Mouse (Mus musculus): ENCODE measurements around the gene Nxpe4. TPM values are rescaled to one million over a fixed set of nuclear protein-coding genes. Genes with fewer than 3 reads are reported as not detected.
"Not testable (repeated sequence)": the region's sequence is repeated elsewhere in the genome, so short reads cannot be mapped to it uniquely, and the experiment has no call there.

Gene Nxpe4
- total RNA-seq, 2 experiments from 2014 or later, result 1.7 to 4.5 TPM

DNA sequence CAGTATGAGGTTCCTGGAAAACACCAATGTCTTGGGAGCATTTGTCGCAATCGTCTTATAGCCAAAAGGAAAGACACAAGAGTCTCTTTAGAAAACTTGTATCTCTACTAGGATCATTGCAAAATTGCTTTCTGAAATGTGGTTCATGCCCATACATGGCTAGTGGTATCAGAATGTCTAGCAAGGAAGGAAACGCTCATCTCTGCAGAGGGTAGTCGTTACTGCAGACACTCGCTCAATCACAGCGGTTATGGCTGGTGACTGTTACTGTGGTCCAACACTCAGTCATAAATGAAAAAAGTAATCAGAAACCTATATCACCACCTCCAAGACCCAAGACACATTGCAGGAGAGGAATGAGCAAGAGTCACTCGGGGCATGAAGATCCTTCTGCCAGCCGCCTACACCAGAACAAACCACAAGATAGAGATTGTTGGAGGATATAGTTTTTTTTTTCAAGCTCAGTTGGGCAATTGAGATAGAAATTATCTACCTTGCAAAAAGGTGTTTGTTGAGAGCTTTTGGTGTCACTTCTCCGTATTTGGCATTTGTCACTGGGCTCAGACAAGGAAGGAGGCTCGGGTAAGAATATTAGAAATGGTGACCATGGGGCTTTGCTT, 241.9 kb downstream of the Nxpe4 start:
- ATAC-seq (replicated peaks; ENCODE audit: poor library complexity), result peak; percentile 94

GRCm38 (mm10) chr9:48404687-48405086, 242.9 kb downstream of the Nxpe4 start:
- ATAC-seq (replicated peaks; ENCODE audit: poor library complexity), result no peak

DNA sequence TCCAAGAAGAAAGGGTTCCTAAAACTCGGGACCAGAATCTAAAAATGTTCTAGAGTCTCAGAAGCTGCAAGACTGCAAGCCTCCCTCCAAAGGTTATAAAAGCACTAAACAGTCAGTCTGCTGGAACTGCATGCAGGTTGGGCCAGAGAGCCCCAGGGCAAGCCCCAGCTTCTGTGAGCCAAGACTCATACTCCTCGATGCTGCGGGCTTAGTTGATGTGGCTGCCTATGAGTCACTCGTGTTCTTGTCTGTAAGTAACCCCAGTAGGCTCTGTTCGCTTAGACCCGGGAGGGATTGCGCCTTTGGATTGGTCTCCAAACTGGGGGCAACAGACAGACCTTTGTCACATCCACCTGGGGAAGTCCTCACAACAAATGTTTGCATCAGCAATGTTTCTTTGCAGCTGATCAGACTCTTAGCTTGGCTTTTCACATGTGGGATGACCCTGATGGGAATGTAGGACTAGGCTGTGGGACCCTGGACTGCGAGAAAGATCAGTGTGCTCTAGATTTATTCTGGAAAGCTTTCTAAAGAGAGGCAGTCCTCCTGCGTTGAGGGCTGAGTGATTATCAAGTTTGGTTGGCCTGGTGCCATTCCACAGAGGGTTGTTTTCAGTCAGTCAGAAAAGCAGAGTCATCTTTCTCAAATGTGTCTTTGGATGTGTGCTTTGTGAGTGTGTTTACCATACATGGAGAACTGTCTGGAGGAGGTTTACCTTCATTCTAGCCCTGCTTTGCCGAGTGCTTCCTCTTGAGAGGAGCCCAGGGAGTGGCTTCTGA, 245.9 kb downstream of the Nxpe4 start:
- no peak for ATAC-seq (replicated peaks; ENCODE audit: poor library complexity)

GRCm38 (mm10) chr9:48410217-48411035, 248.6 kb downstream of the Nxpe4 start:
- peak; percentile 75 for ATAC-seq (replicated peaks; ENCODE audit: poor library complexity)

GRCm38 (mm10) chr9:48413591-48413990, 251.8 kb downstream of the Nxpe4 start:
- no peak for ATAC-seq (replicated peaks; ENCODE audit: poor library complexity)

DNA sequence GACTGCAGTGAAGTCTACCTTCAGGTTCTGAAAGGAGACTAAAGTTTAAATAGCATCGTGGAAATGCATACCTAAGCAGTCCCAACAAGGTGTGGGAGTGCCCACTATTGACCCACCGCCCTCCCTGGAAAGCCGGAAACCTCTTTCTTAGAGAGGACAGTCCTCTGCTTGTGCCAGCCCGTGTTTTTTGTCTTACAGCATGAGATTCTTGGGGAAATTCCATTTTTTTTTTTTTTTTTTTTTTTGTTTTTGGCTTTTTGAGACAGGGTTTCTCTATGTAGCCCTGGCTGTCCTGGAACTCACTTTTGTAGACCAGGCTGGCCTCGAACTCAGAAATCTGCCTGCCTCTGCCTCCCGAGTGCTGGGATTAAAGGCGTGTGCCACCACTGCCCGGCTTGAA, 255.5 kb downstream of the Nxpe4 start:
- not testable (repeated sequence) for ATAC-seq (replicated peaks; ENCODE audit: poor library complexity)

DNA sequence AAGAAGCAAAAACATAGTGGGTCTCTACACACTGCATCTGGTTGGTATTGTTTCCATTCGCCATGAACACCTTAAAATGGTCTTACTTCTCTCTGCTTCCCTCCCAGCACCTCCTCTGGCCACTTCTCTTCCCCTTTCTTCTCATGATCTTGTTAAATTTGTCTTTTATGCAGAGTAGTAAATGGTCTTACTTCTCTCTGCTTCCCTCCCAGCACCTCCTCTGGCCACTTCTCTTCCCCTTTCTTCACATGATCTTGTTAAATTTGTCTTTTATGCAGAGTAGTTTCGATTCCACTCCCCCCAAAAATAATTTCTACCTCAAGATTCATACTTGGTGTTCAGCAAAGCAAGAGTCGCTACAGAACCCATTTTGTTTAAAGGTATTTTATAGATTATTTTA, 256.2 kb downstream of the Nxpe4 start:
- peak; percentile 54 for ATAC-seq (replicated peaks; ENCODE audit: poor library complexity)

DNA sequence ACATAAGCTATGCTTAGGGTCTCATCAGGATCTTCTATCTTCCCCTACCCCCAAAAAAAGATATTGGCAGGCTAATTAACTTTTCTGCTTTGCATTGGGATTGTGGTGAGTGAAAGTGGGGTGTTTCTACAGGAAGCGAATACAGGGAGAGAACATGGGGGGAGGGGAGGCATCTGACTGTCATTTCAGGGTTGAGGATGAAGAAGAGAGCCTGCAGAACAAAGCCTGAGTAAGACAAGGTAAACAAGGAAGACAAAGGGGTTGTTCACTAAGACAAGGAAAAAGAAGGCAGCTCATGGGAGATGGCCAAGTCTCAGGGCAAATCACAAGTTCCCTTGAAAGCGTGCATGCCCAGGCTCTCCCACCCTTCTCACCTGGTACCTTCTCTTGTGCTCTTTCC, 256.6 kb downstream of the Nxpe4 start:
- ATAC-seq (replicated peaks; ENCODE audit: poor library complexity), result no peak

DNA sequence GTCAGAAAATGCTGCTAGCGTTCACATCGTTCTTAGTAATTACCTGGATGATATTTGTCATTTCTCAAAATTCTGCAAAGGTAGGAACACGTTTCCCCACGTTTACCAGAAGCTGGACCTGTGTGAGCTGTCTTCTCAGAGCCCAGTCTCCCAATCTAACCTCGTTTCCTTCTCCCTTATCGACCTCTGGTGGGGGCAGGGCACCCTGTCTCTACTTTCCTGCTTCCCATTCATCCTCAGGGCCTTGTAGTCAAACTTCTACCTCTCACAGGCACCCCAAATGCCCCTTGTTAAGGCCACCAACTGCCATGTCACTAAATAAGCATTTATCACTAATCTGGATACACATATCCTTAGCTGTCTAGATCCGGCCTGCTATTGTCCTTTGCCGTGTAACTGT, 257.0 kb downstream of the Nxpe4 start:
- no peak for ATAC-seq (replicated peaks; ENCODE audit: poor library complexity)

DNA sequence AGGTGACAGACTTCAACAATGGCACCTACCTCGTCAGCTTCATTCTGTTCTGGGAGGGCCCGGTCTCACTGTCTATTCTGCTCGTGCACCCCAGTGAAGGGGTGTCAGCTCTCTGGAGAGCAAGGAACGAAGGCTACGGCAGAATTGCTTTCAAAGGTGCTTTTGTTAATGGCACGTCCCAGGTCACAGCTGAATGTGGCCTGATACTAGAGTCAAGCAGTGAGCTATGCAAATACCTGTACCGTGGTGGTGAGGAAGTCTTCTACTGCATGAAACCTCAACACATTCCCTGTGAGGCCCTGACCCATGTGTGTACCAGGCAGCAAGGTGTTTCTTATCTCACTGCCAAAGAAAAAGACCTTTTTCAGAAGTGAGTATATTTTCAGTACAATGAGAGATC, 258.6 kb downstream of the Nxpe4 start:
- ATAC-seq (replicated peaks; ENCODE audit: poor library complexity), result no peak

GRCm38 (mm10) chr9:48421029-48421428, 259.2 kb downstream of the Nxpe4 start:
- no peak for ATAC-seq (replicated peaks; ENCODE audit: poor library complexity)

DNA sequence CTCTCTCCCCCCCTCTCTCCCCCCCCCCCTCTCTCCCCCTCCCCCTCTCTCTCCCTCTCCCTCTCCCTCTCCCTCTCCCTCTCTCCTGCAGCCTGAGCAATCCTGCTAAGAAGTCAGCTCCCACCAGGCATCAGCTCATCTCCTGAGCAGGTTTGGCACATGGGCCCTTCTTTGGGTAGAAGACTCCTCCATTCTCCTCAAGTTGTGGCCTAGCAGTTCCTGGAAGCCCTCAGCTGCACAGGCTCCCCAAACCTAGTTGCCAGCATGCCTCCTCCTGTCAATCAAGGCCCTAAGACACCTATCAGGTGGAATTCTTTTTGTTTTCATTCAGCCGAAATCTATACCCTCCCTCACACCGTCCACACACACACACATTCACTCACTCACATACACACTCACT, 259.7 kb downstream of the Nxpe4 start:
- ATAC-seq (replicated peaks; ENCODE audit: poor library complexity), result no peak

DNA sequence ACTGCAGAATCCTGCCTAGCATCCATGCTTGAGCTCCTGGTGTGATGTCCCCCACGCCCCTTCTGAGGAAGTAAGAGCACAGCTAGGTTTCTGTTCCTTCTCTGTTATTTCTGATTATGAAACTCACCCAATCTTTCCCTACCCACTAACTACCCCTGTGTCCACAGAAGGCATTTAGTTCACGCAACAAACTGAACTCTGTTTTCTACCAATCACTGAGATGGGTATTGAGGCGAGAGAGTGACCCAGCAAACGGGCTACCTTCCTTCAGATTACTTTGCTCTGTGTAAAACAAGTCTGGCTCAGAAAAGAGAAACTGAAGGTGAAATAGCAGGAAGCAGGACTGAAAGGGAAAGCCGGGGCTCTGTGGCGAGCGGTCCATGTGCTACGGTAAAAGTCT, 260.6 kb downstream of the Nxpe4 start:
- peak; percentile 92 for ATAC-seq (replicated peaks; ENCODE audit: poor library complexity)

- ATAC-seq (replicated peaks; ENCODE audit: poor library complexity), result no peak
Observed at GRCm38 (mm10) chr9:48423256-48423655, 261.4 kb downstream of the Nxpe4 start.

- ATAC-seq (replicated peaks; ENCODE audit: poor library complexity), result no peak
Observed at GRCm38 (mm10) chr9:48427176-48427575, 265.4 kb downstream of the Nxpe4 start.

DNA sequence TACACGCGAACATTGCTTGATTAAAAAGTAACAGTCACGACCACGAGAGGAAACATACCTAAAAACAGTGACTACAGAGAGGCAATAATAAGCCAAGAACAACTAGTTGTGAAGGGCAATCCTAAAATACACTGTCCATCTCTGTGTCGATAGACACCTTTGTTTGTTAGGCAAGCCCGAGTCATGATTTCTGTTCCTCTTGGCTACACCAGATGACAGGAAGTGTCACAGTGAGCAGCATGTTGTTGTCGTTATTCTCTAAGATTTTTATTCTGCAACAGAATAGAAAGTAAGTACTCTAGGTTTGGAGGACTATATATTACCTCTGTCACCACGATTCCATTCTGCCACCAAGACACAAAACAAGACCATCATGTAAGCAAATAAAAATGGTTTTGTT, 270.6 kb downstream of the Nxpe4 start:
- ATAC-seq (replicated peaks; ENCODE audit: poor library complexity), result peak; percentile 44; the same call in 1 of the 2 replicates

DNA sequence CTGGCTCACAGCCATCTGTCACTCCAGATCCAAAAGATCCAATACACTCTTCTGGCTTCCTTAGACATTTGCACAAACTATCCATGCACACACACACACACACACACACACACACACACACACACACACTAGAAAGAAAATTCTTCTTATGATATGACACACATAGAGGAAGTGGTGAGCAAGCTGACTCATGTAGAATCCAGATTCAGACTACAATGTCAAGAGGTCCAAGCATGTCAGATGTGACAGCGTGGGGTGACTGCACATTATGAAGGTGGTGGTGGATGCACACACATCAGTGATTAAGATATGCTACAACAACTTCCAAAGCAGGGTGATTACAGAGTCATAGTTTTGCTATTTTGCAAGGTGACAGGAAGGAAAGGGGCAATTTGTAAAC, 282.1 kb downstream of the Nxpe4 start:
- peak; percentile 63 for ATAC-seq (replicated peaks; ENCODE audit: poor library complexity)

DNA sequence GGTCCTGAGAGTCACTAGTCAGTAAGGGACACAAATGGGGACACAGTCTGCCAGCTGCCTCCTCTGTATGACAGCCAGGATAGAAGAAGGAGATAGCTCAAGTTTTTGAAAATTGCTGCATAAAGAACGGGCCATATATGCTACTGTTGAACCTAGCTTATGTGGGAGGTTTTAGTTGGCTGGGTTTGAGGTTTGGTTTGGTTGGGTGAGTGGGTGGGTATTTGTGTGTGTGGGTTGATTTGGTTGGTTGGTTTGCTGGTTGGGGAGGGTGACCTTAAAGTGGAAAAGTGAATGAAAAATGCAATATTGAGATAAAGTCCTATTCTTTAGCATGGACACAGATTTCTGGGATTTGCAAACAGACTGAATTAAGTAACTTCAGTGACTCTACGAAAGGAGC, 283.0 kb downstream of the Nxpe4 start:
- ATAC-seq (replicated peaks; ENCODE audit: poor library complexity), result no peak

DNA sequence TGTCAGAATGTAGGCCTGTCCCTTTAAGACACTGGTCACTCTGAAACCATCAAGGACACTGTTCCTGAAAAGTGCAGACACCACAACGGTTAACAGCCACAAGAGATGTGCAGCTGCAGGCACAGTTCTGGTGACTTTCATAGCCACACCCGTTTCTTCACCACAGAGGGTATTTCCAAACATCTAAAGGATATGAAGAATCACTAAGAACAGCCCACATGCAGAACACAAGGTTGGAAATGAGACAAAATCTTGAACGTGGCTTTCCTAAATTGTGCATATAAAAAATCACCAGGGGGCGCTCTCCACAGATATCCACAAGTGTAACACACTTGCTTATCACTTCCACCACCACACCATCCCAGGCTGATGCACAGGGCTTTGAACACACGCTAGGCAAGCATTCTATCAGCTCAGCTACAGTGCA, 286.0 kb downstream of the Nxpe4 start:
- ATAC-seq (replicated peaks; ENCODE audit: poor library complexity), result peak; percentile 88

All from megakaryocyte progenitor cell, adult 5-6 weeks (primary cell).